Mouse (Mus musculus): ENCODE results near the gene Gpr12.
"Not testable (repeated sequence)": the region's sequence is repeated elsewhere in the genome, so short reads cannot be mapped to it uniquely, and the experiment has no call there.

Gene Gpr12

GRCm38 (mm10) chr5:146586357-146587070 is 1.5 kb upstream of the Gpr12 start:
- no peak for DNase-seq (ENCODE audit: low spot score in 2 of 2)

GRCm38 (mm10) chr5:146585307-146585651 is 240 bp upstream of the Gpr12 start:
- DNase-seq (ENCODE audit: low spot score in 2 of 2) = no peak

GRCm38 (mm10) chr5:146584156-146584477 is 922 bp downstream of the Gpr12 start:
- no peak for DNase-seq (ENCODE audit: low spot score in 2 of 2)

GRCm38 (mm10) chr5:146576668-146577067 is 8.4 kb downstream of the Gpr12 start:
- no peak for DNase-seq (ENCODE audit: low spot score in 2 of 2)

GRCm38 (mm10) chr5:146572735-146573042 is 12.3 kb downstream of the Gpr12 start:
- DNase-seq (ENCODE audit: low spot score in 2 of 2) = not testable (repeated sequence)

GRCm38 (mm10) chr5:146571830-146572734 is 13.0 kb downstream of the Gpr12 start:
- DNase-seq (ENCODE audit: low spot score in 2 of 2) = not testable (repeated sequence)

- DNase-seq (ENCODE audit: low spot score in 2 of 2) = not testable (repeated sequence)
Measured at GRCm38 (mm10) chr5:146570179-146570578, 14.9 kb downstream of the Gpr12 start.

GRCm38 (mm10) chr5:146567054-146567453 is 18.0 kb downstream of the Gpr12 start:
- DNase-seq (ENCODE audit: low spot score in 2 of 2) = no peak

GRCm38 (mm10) chr5:146564259-146564658 is 20.8 kb downstream of the Gpr12 start:
- no peak for DNase-seq (ENCODE audit: low spot score in 2 of 2)

GRCm38 (mm10) chr5:146555836-146556235 is 29.2 kb downstream of the Gpr12 start, which contains the start of gene Gm3415:
TSS of gene Gm3415 (plus strand) at chr5:146556136.
- DNase-seq (ENCODE audit: low spot score in 2 of 2) = not testable (repeated sequence)

- not testable (repeated sequence) for DNase-seq (ENCODE audit: low spot score in 2 of 2)
Measured at GRCm38 (mm10) chr5:146537347-146537746, 47.7 kb downstream of the Gpr12 start, which contains the start of gene Gm3409. TSS of gene Gm3409 (plus strand) at chr5:146537647.

Data from urinary bladder, postnatal 36 days (tissue).